ENCODE assay signal across 8 mouse cellular contexts in the genomic region with DNA sequence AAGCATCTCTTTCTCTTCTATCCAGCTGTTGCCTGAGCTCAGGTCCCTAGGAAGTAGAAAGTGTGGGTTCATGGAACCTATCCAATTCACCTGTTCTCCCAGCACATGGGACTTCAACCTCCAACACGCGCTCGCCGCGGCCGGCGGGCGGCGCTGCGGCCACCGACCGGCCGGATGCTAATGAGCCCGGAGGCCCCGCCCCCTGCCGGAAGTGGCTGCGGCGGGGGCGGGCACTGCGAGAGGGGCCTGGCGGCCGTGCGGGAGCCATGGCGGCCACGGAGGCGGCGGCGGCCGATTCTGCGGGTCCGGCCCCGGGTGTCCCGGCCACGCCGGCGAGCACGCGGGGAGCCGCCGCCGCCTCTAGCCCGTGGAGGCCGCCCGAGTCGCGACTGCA. TPM values are rescaled to one million over a fixed set of nuclear protein-coding genes. Genes with fewer than 3 reads are reported as not detected.
A peak's percentile ranks its signal among the peaks of the same experiment; 100 is the strongest.
DNase-seq lines count a peak whose midpoint lies in the region; ATAC-seq and TF ChIP-seq lines count a peak whose summit lies in the region.

A gene (plus strand): TSS at position 233 of the 394 bp plus-strand sequence.

- peak; percentile 53 for TF ChIP-seq CTCF in ES-Bruce4 (IDR thresholded peaks at IDR 0.05; ENCODE audit: low read depth, low read length)

- H3K27me3 ChIP-seq in ES-Bruce4 (ENCODE audit: control insufficient read depth, insufficient read depth, low read length, poor library complexity, severe bottlenecking): no peaks in the 10 kb centered on the region
- H3K27me3 ChIP-seq in forebrain, embryonic 12.5 days: no peaks in the 10 kb centered on the region
- no peaks in the 10 kb centered on the region for H3K27me3 ChIP-seq in heart, embryonic 16.5 days (ENCODE audit: control insufficient read depth, insufficient read depth, low read length)
- no peaks in the 10 kb centered on the region for H3K27me3 ChIP-seq in liver, embryonic 16.5 days (ENCODE audit: control insufficient read depth, insufficient read depth, low read depth, low read length)
- H3K27me3 ChIP-seq in neural tube, embryonic 13.5 days: no peaks in the 10 kb centered on the region

- no peaks in the 10 kb centered on the region for H3K9me3 ChIP-seq in ES-Bruce4 (replicated peaks; ENCODE audit: control insufficient read depth, insufficient read depth, low read length, poor library complexity, severe bottlenecking)
- H3K9me3 ChIP-seq in forebrain, embryonic 12.5 days: no peaks in the 10 kb centered on the region
- H3K9me3 ChIP-seq in heart, embryonic 16.5 days (replicated peaks; ENCODE audit: control insufficient read depth, low read length): no peaks in the 10 kb centered on the region
- H3K9me3 ChIP-seq in liver, embryonic 16.5 days (replicated peaks; ENCODE audit: control insufficient read depth, low read length): no peaks in the 10 kb centered on the region
- no peaks in the 10 kb centered on the region for H3K9me3 ChIP-seq in neural tube, embryonic 13.5 days

- peak within 1 kb of the TSS; percentile 97 for H3K4me3 ChIP-seq in ES-Bruce4 (ENCODE audit: low read depth, low read length)
- H3K4me3 ChIP-seq in forebrain, embryonic 12.5 days (replicated peaks): peak within 1 kb of the TSS; percentile 97
- H3K4me3 ChIP-seq in heart, embryonic 16.5 days (ENCODE audit: low read length): peak within 1 kb of the TSS; percentile 82
- peak within 1 kb of the TSS; percentile 80 for H3K4me3 ChIP-seq in liver, embryonic 16.5 days (ENCODE audit: low read depth, low read length)
- peak within 1 kb of the TSS; percentile 96 for H3K4me3 ChIP-seq in neural tube, embryonic 13.5 days

- H3K4me1 ChIP-seq in ES-Bruce4 (ENCODE audit: control insufficient read depth, insufficient read depth, low read length): peaks cover 3% of the 10 kb centered on the region
- peaks cover 24% of the 10 kb centered on the region for H3K4me1 ChIP-seq in forebrain, embryonic 12.5 days
- peaks cover 38% of the 10 kb centered on the region for H3K4me1 ChIP-seq in heart, embryonic 16.5 days (ENCODE audit: control insufficient read depth, insufficient read depth, low read length)
- peaks cover 51% of the 10 kb centered on the region for H3K4me1 ChIP-seq in liver, embryonic 16.5 days (ENCODE audit: control insufficient read depth, low read depth, low read length)
- H3K4me1 ChIP-seq in neural tube, embryonic 13.5 days (replicated peaks): peaks cover 26% of the 10 kb centered on the region

- peak within 1 kb of the TSS; percentile 97 for H3K4me2 ChIP-seq in forebrain, embryonic 12.5 days
- H3K4me2 ChIP-seq in heart, embryonic 16.5 days (ENCODE audit: low read depth, low read length): peak within 1 kb of the TSS; percentile 69
- peak within 1 kb of the TSS; percentile 95 for H3K4me2 ChIP-seq in liver, embryonic 16.5 days (ENCODE audit: low read depth, low read length)
- peak within 1 kb of the TSS; percentile 96 for H3K4me2 ChIP-seq in neural tube, embryonic 13.5 days

- H3K27ac ChIP-seq in ES-Bruce4 (ENCODE audit: insufficient read depth, low read length): no peak within 1 kb of the TSS
- 0 out of 2 replicates have a peak within 1 kb of the TSS, but pooled peaks have one; percentile 36 for H3K27ac ChIP-seq in forebrain, embryonic 12.5 days
- H3K27ac ChIP-seq in heart, embryonic 16.5 days (ENCODE audit: low read length): peak within 1 kb of the TSS; percentile 42
- H3K27ac ChIP-seq in liver, embryonic 16.5 days (ENCODE audit: low read length): peak within 1 kb of the TSS; percentile 21; the same call in 1 of the 2 replicates
- peak within 1 kb of the TSS; percentile 68 for H3K27ac ChIP-seq in neural tube, embryonic 13.5 days (replicated peaks)

- peak within 1 kb of the TSS; percentile 95 for H3K9ac ChIP-seq in ES-Bruce4 (ENCODE audit: low read depth, poor library complexity, severe bottlenecking)
- peak within 1 kb of the TSS; percentile 91 for H3K9ac ChIP-seq in forebrain, embryonic 12.5 days
- H3K9ac ChIP-seq in heart, embryonic 16.5 days (ENCODE audit: low read length): peak within 1 kb of the TSS; percentile 86
- peak within 1 kb of the TSS; percentile 78 for H3K9ac ChIP-seq in liver, embryonic 16.5 days (ENCODE audit: low read depth, low read length)
- H3K9ac ChIP-seq in neural tube, embryonic 13.5 days: peak within 1 kb of the TSS; percentile 92

- no peak for TF ChIP-seq EP300 in ES-Bruce4 (IDR thresholded peaks at IDR 0.05; ENCODE audit: insufficient read depth, low read depth, low read length)

- peak; percentile 84 for DNase-seq in c-Kit-positive CD71-positive TER-119-positive erythroid progenitor cells, embryonic 14.5 days (ENCODE audit: low spot score)
- DNase-seq in kidney, postnatal 25 days: peak; percentile 91 to 95
- peak; percentile 55 for DNase-seq in telencephalon, adult 2 months (ENCODE audit: low read depth, low spot score)

- peak; percentile 94 for ATAC-seq in forebrain, embryonic 12.5 days (ENCODE audit: low FRiP score)
- ATAC-seq in heart, embryonic 16.5 days (replicated peaks; ENCODE audit: extremely low read depth, insufficient read depth, low FRiP score): peak; percentile 66
- peak; percentile 90 for ATAC-seq in liver, embryonic 16.5 days (ENCODE audit: low read depth)
- ATAC-seq in neural tube, embryonic 13.5 days (ENCODE audit: low read depth): peak; percentile 89

- H3K36me3 ChIP-seq in ES-Bruce4 (ENCODE audit: control insufficient read depth, insufficient read depth, low read length, poor library complexity, severe bottlenecking): peaks cover 5% of the 10 kb centered on the region
- H3K36me3 ChIP-seq in forebrain, embryonic 12.5 days (replicated peaks): peaks cover 17% of the 10 kb centered on the region; the same call in 1 of the 2 replicates
- H3K36me3 ChIP-seq in heart, embryonic 16.5 days (ENCODE audit: control insufficient read depth, insufficient read depth): peaks cover 2% of the 10 kb centered on the region
- peaks cover 7% of the 10 kb centered on the region; the same call in 1 of the 2 replicates for H3K36me3 ChIP-seq in liver, embryonic 16.5 days (ENCODE audit: control insufficient read depth, insufficient read depth)
- H3K36me3 ChIP-seq in neural tube, embryonic 13.5 days: no peaks in the 10 kb centered on the region

- TF ChIP-seq POLR2A in ES-Bruce4 (IDR thresholded peaks at IDR 0.05; ENCODE audit: insufficient read depth, low read length): no peak

- under 1% methylated on average over 35 of the region's 46 CpGs for WGBS in forebrain, embryonic 12.5 days
- WGBS in heart, embryonic 16.5 days: under 1% methylated on average over 46 of the region's 46 CpGs
- WGBS in liver, embryonic 16.5 days (ENCODE audit: insufficient replicate concordance): 0% methylated on average over 39 of the region's 46 CpGs
- under 1% methylated on average over 46 of the region's 46 CpGs for WGBS in neural tube, embryonic 13.5 days

RNA-seq across cellular contexts. Expression of the gene that starts here (rescaled TPM):
- 39.6 and 42.1 TPM in 2 replicates for polyA plus RNA-seq in ES-Bruce4 (2011; ENCODE audit: insufficient read depth, insufficient read length, low read depth, missing spikeins)
- 17.9 and 18.5 TPM in 2 replicates for polyA plus RNA-seq in forebrain, embryonic 12.5 days (2016; fragmentation: Nextera tagmentation; extraction: Ambion mirVana)
- 10.2 and 10.7 TPM in 2 replicates for polyA plus RNA-seq in heart, embryonic 16.5 days (2015; fragmentation: Nextera tagmentation; extraction: Ambion mirVana)
- 3.3 and 3.8 TPM in 2 replicates for polyA plus RNA-seq in liver, embryonic 16.5 days (2015; fragmentation: Nextera tagmentation; extraction: Ambion mirVana)
- 20.6 and 21.4 TPM in 2 replicates for polyA plus RNA-seq in neural tube, embryonic 13.5 days (2015; fragmentation: Nextera tagmentation; extraction: Ambion mirVana)
